In the genomic region with DNA sequence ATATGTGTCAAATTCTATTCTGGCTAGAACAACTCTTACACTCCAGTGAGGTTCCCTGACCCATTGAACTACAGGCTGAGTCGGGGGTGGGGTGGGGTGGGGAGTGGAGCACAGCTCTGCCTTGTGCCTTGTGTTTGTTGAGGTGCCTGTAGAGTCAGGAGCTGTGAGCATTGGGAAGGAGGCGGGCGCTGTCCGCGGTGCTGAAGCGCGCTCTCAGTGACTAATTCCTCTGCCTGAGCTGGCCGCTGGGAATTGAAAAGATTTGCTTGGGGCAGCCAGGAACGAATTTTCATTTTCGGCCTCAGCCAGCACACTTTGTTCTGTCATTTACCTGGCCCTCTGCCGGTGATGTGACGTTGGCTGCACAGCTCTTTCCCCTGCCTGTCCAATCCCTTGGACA, we compare ENCODE assay signal across 8 mouse cellular contexts. TPM values are rescaled to one million over a fixed set of nuclear protein-coding genes. Genes with fewer than 3 reads are reported as not detected.
DNase-seq lines count a peak whose midpoint lies in the region.

No protein-coding gene starts in this region.

- DNase-seq in right cerebral cortex, adult 18-20 months, result peak; percentile 55
- no peak for DNase-seq in right cerebral cortex, postnatal 25 days
- peak; percentile 60 for DNase-seq in adrenal gland, adult 8-10 months
- DNase-seq in gastrocnemius, adult 8-10 months (ENCODE audit: low spot score in 2 of 2), result peak; percentile 27 to 31
- DNase-seq in kidney, adult 8-10 months, result peak; percentile 36 to 68
- DNase-seq in lung, postnatal 14 days, result peak; percentile 83
- peak; percentile 30 to 34 for DNase-seq in spleen, postnatal 36 days (ENCODE audit: low spot score in 2 of 2)
- DNase-seq in T-cell, adult 2 months (ENCODE audit: low spot score), result no peak

RNA-seq across cellular contexts. Expression of a gene that starts 25.7 kb away (rescaled TPM):
- 10 to 100 TPM; 49.7 to 97.8 (median 69.9) TPM for total RNA-seq in adrenal gland, adult 8-10 months (2022)
- under 1 TPM; 0.27 to 0.97 (median 0.53) TPM for total RNA-seq in gastrocnemius, adult 8-10 months (2022)

Comparison
In these comparisons a context has a peak if more than half of its experiments do, and no peak if none do; other contexts are left out.
1. DNase-seq: peak in right cerebral cortex, adult 18-20 months (single experiment), adrenal gland, adult 8-10 months (single experiment), gastrocnemius, adult 8-10 months (2 of 2), kidney, adult 8-10 months (2 of 2), lung, postnatal 14 days (single experiment) and spleen, postnatal 36 days (2 of 2); none in right cerebral cortex, postnatal 25 days (single experiment) and T-cell, adult 2 months (single experiment).
2. RNA of a gene that starts 25.7 kb away (total RNA-seq): 49.7 to 97.8 TPM in adrenal gland, adult 8-10 months; 0.27 to 0.97 TPM in gastrocnemius, adult 8-10 months; every median in the first group is over 10 times any median in the second.